16 mouse cellular contexts compared by ENCODE assay signal in the genomic region with DNA sequence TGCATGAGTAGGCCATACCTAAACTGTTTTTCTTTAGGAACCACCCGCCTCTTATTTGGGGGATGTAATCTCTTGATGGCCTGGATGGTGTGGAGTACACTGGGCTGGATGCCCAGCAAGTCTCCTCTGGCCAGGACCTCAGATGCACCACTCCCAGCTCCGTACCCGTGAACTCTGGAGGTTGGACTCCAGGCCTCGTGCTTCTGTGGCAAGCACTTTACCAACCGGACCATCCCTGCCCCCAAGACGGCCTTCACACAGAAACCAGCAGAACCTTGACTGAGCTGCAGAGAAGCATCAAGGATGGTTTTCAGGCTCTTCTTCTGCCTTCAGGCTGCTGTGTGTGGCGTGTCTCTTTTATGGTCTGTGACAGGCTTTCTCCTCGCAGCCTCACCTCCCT.
DNase-seq lines count a peak whose midpoint lies in the region; ATAC-seq lines count a peak whose summit lies in the region.
"Had no signal": no experiment of that assay in that cellular context is flagged by ENCODE, and none has a peak within 500 bp of the region (broad histone marks: within the 10 kb centered on the region; RNA-seq: fewer than 3 reads in every experiment).

No protein-coding gene starts in this region.

- H3K27ac ChIP-seq in hindbrain, embryonic 10.5 days, result peak overlapping the region; percentile 75
- H3K27ac ChIP-seq in hindbrain, embryonic 16.5 days (ENCODE audit: low read depth, low read length), result no peak overlapping the region
- 0 out of 2 replicates have a peak overlapping the region, but pooled peaks have one; percentile 33 for H3K27ac ChIP-seq in midbrain, embryonic 15.5 days
- H3K27ac ChIP-seq in midbrain, embryonic 11.5 days (ENCODE audit: low read depth, low read length), result no peak overlapping the region
- H3K27ac ChIP-seq: heart, adult 2 months; lung, embryonic 15.5 days had no signal

- H3K9ac ChIP-seq in hindbrain, embryonic 16.5 days (ENCODE audit: low read depth, low read length), result no peak overlapping the region
- H3K9ac ChIP-seq in midbrain, embryonic 15.5 days, result no peak overlapping the region
- no peak overlapping the region for H3K9ac ChIP-seq in midbrain, embryonic 11.5 days (ENCODE audit: low read length)
- H3K9ac ChIP-seq: lung, embryonic 15.5 days had no signal

- H3K27me3 ChIP-seq in hindbrain, embryonic 10.5 days (ENCODE audit: insufficient read depth, poor library complexity, severe bottlenecking), result no peaks in the 10 kb centered on the region
- no peaks in the 10 kb centered on the region for H3K27me3 ChIP-seq in hindbrain, embryonic 16.5 days (replicated peaks; ENCODE audit: control insufficient read depth, insufficient read depth, low read length)
- no peaks in the 10 kb centered on the region for H3K27me3 ChIP-seq in midbrain, embryonic 15.5 days (replicated peaks)
- no peaks in the 10 kb centered on the region for H3K27me3 ChIP-seq in midbrain, embryonic 11.5 days (ENCODE audit: control insufficient read depth, insufficient read depth, low read length)
- H3K27me3 ChIP-seq: lung, embryonic 15.5 days had no signal

- H3K4me3 ChIP-seq in hindbrain, embryonic 10.5 days, result no peak overlapping the region
- H3K4me3 ChIP-seq in hindbrain, embryonic 16.5 days (ENCODE audit: low read length), result no peak overlapping the region
- H3K4me3 ChIP-seq in midbrain, embryonic 15.5 days, result no peak overlapping the region
- H3K4me3 ChIP-seq in midbrain, embryonic 11.5 days (ENCODE audit: low read depth, low read length), result no peak overlapping the region
- H3K4me3 ChIP-seq: heart, adult 2 months; lung, embryonic 15.5 days; myocyte had no signal

- no peak for ATAC-seq in hindbrain, embryonic 16.5 days
- ATAC-seq in midbrain, embryonic 15.5 days (replicated peaks), result no peak
- ATAC-seq in midbrain, embryonic 11.5 days (ENCODE audit: low FRiP score), result no peak
- no peak for ATAC-seq in cerebellum, adult (ENCODE audit: insufficient number of reproducible peaks, low FRiP score, low TSS enrichment)
- ATAC-seq: inflammation-experienced regulatory T-cells, adult 6 months had no signal

- H3K36me3 ChIP-seq in hindbrain, embryonic 10.5 days, result no peaks in the 10 kb centered on the region
- no peaks in the 10 kb centered on the region for H3K36me3 ChIP-seq in hindbrain, embryonic 16.5 days (ENCODE audit: control insufficient read depth, insufficient read depth, low read length)
- H3K36me3 ChIP-seq in midbrain, embryonic 15.5 days (replicated peaks), result no peaks in the 10 kb centered on the region
- H3K36me3 ChIP-seq in midbrain, embryonic 11.5 days (ENCODE audit: control insufficient read depth, insufficient read depth, low read length), result no peaks in the 10 kb centered on the region
- H3K36me3 ChIP-seq: lung, embryonic 15.5 days had no signal

- DNase-seq in embryo, embryonic 10 days (ENCODE audit: low spot score), result peak; percentile 22
- DNase-seq in embryo, embryonic 10.5 days (ENCODE audit: low spot score), result no peak
- no peak for DNase-seq in hindbrain, embryonic 10.5 days (ENCODE audit: low spot score)
- no peak for DNase-seq in midbrain, embryonic 11.5 days (ENCODE audit: low spot score, missing footprints)
- DNase-seq in kidney, postnatal 25 days, result peak; percentile 37 to 71
- DNase-seq: cerebellum, adult 18-20 months; liver; right cerebral cortex, postnatal 25 days; thymus, adult 18-20 months had no signal

- H3K4me2 ChIP-seq in hindbrain, embryonic 16.5 days (ENCODE audit: low read length), result no peak overlapping the region
- no peak overlapping the region for H3K4me2 ChIP-seq in midbrain, embryonic 15.5 days
- H3K4me2 ChIP-seq in midbrain, embryonic 11.5 days, result no peak overlapping the region
- H3K4me2 ChIP-seq: lung, embryonic 15.5 days had no signal

- WGBS in hindbrain, embryonic 10.5 days, result 53% methylated on average over 8 of the region's 8 CpGs
- 53% methylated on average over 8 of the region's 8 CpGs for WGBS in hindbrain, embryonic 16.5 days
- WGBS in midbrain, embryonic 15.5 days, result 60% methylated on average over 8 of the region's 8 CpGs
- 64% methylated on average over 8 of the region's 8 CpGs for WGBS in midbrain, embryonic 11.5 days

- peaks cover 9% of the 10 kb centered on the region for H3K4me1 ChIP-seq in hindbrain, embryonic 10.5 days (replicated peaks)
- H3K4me1 ChIP-seq in hindbrain, embryonic 16.5 days (ENCODE audit: control insufficient read depth, insufficient read depth, low read depth, low read length), result no peaks in the 10 kb centered on the region
- H3K4me1 ChIP-seq in midbrain, embryonic 15.5 days, result no peaks in the 10 kb centered on the region
- peaks cover 4% of the 10 kb centered on the region for H3K4me1 ChIP-seq in midbrain, embryonic 11.5 days (ENCODE audit: control insufficient read depth, insufficient read depth, low read length)
- H3K4me1 ChIP-seq: lung, embryonic 15.5 days had no signal

- H3K9me3 ChIP-seq in hindbrain, embryonic 10.5 days, result peaks cover 4% of the 10 kb centered on the region; the same call in 1 of the 2 replicates
- H3K9me3 ChIP-seq in hindbrain, embryonic 16.5 days (ENCODE audit: control insufficient read depth, low read length), result no peaks in the 10 kb centered on the region
- H3K9me3 ChIP-seq in midbrain, embryonic 15.5 days, result no peaks in the 10 kb centered on the region
- H3K9me3 ChIP-seq in midbrain, embryonic 11.5 days (ENCODE audit: control insufficient read depth, low read length), result no peaks in the 10 kb centered on the region
- H3K9me3 ChIP-seq: lung, embryonic 15.5 days had no signal

Comparison
In these comparisons a context has a peak if more than half of its experiments do, and no peak if none do; other contexts are left out.
1. DNase-seq: peak in embryo, embryonic 10 days (single experiment) and kidney, postnatal 25 days (2 of 2); none in embryo, embryonic 10.5 days (single experiment), hindbrain, embryonic 10.5 days (single experiment) and midbrain, embryonic 11.5 days (single experiment).
2. H3K27ac ChIP-seq: peak in hindbrain, embryonic 10.5 days (single experiment) and midbrain, embryonic 15.5 days (single experiment); none in hindbrain, embryonic 16.5 days (single experiment) and midbrain, embryonic 11.5 days (single experiment).